Mouse (Mus musculus) CH12.LX (cell line): ENCODE measurements at regions not wholly inside any gene's neighbourhood (a gene's known extent, or its start where the extent isn't known, plus 50 kb on each side); places are given as distances from the start of the nearest gene placed in this dataset.

Experiments
- DNase-seq: peaks from one replicate; pipeline ENCODE4 v3.0.0-alpha.2; 2013; ENCODE audit errors: extremely low read depth
- H3K27ac ChIP-seq: 2 replicates; pipeline ENCODE4 v1.5.1; 2012; ENCODE audit warnings: low read depth, mild to moderate bottlenecking, control low read depth, moderate library complexity; ENCODE audit not compliant: insufficient read depth
- H3K27me3 ChIP-seq: replicated peaks from 2 replicates; pipeline ENCODE3; 2012; ENCODE audit warnings: inconsistent platforms
- H3K36me3 ChIP-seq, 2 experiments: replicated peaks in 1 of 2; 2 replicates each; pipeline versions ENCODE3 to v1.6.1; 2012; ENCODE audit warnings: inconsistent platforms in 1 of 2, low read length in 1 of 2, mild to moderate bottlenecking in 1 of 2, mixed read lengths in 1 of 2, moderate library complexity in 1 of 2; ENCODE audit not compliant: control insufficient read depth in 1 of 2, insufficient read depth in 1 of 2
- H3K4me1 ChIP-seq, 2 experiments: 2 replicates each; pipeline ENCODE4 v1.6.1; 2012; ENCODE audit warnings: inconsistent platforms in 1 of 2, moderate library complexity in 1 of 2; ENCODE audit not compliant: insufficient read depth in 2 of 2, control insufficient read depth in 1 of 2
- H3K4me2 ChIP-seq: 2 replicates; pipeline ENCODE4 v1.6.1; 2012; ENCODE audit warnings: low read depth, mild to moderate bottlenecking, control low read depth; ENCODE audit not compliant: poor library complexity, insufficient read depth, severe bottlenecking
- H3K4me3 ChIP-seq, 3 experiments: fragments of 150-350 bp in 1 of 3; sonication (generic) in 1 of 3; replicated peaks in 1 of 3; 2 replicates each; pipeline versions ENCODE3 to v1.5.1; 2011 to 2012; ENCODE audit warnings: low read depth in 2 of 3, low read length in 2 of 3, mild to moderate bottlenecking in 2 of 3, moderate library complexity in 2 of 3, control low read depth in 1 of 3, improper control_type of control experiment in 1 of 3, inconsistent platforms in 1 of 3, mixed read lengths in 1 of 3; ENCODE audit not compliant: poor library complexity in 1 of 3
- H3K79me2 ChIP-seq: replicated peaks from 2 replicates; pipeline ENCODE4 v1.6.1; 2012; ENCODE audit warnings: mild to moderate bottlenecking, moderate library complexity; ENCODE audit not compliant: control insufficient read depth, poor library complexity, insufficient read depth, severe bottlenecking; ENCODE audit errors: extremely low read depth
- H3K9ac ChIP-seq: 2 replicates; pipeline ENCODE4 v1.6.1; 2012; ENCODE audit warnings: low read depth, mild to moderate bottlenecking, control low read depth, moderate library complexity; ENCODE audit not compliant: insufficient read depth
- H3K9me3 ChIP-seq: replicated peaks from 2 replicates; pipeline ENCODE3; 2012; ENCODE audit warnings: low read length, inconsistent platforms, mixed read lengths
- CHD1 ChIP-seq: IDR thresholded peaks from 2 replicates; pipeline ENCODE4 v1.6.1; 2012; ENCODE audit warnings: low read depth, low read length, improper control_type of control experiment, inconsistent platforms
- E2F4 ChIP-seq: IDR thresholded peaks from 2 replicates; pipeline ENCODE4 v1.6.1; 2011; ENCODE audit warnings: low read depth, low read length, improper control_type of control experiment; ENCODE audit not compliant: insufficient replicate concordance
- ELF1 ChIP-seq: IDR thresholded peaks from 2 replicates; pipeline ENCODE4 v1.6.1; 2014; ENCODE audit warnings: low read depth, mild to moderate bottlenecking, inconsistent platforms, low read length, improper control_type of control experiment
- JUN ChIP-seq: IDR thresholded peaks from 2 replicates; pipeline ENCODE4 v1.6.1; 2011; ENCODE audit warnings: low read depth, mild to moderate bottlenecking, low read length, improper control_type of control experiment, moderate library complexity; ENCODE audit not compliant: insufficient read depth
- JUND ChIP-seq: conservative IDR thresholded peaks from 2 replicates; pipeline ENCODE4 v1.6.1; 2011; ENCODE audit warnings: low read depth, low read length, improper control_type of control experiment
- KAT2A ChIP-seq: IDR thresholded peaks from 2 replicates; pipeline ENCODE4 v1.6.1; 2012; ENCODE audit warnings: low read length, improper control_type of control experiment, inconsistent platforms; ENCODE audit not compliant: insufficient replicate concordance
- MAFK ChIP-seq: IDR thresholded peaks from 2 replicates; pipeline ENCODE4 v1.6.1; 2011; ENCODE audit warnings: low read length, improper control_type of control experiment; ENCODE audit not compliant: insufficient replicate concordance
- MAZ ChIP-seq: IDR thresholded peaks from 2 replicates; pipeline ENCODE4 v1.6.1; 2012; ENCODE audit warnings: low read depth, mild to moderate bottlenecking, inconsistent platforms, low read length, improper control_type of control experiment, moderate library complexity
- MXI1 ChIP-seq: IDR thresholded peaks from 2 replicates; pipeline ENCODE4 v1.6.1; 2011; ENCODE audit warnings: mild to moderate bottlenecking, low read depth, low read length, improper control_type of control experiment
- MYC ChIP-seq: IDR thresholded peaks from 2 replicates; pipeline ENCODE4 v1.6.1; 2011; ENCODE audit warnings: low read depth, mild to moderate bottlenecking, improper control_type of control experiment, low read length
- NELFE ChIP-seq: IDR thresholded peaks from 2 replicates; pipeline ENCODE4 v1.6.1; 2011; ENCODE audit warnings: low read depth, low read length, improper control_type of control experiment
- PAX5 ChIP-seq: IDR thresholded peaks from 2 replicates; pipeline ENCODE4 v1.6.1; 2012; ENCODE audit warnings: low read length, inconsistent platforms, mixed read lengths
- POLR2A ChIP-seq: IDR thresholded peaks from 2 replicates; pipeline ENCODE4 v1.6.1; 2011; ENCODE audit warnings: low read depth, mild to moderate bottlenecking, improper control_type of control experiment, low read length
- RAD21 ChIP-seq: IDR thresholded peaks from 2 replicates; pipeline ENCODE4 v1.6.1; 2011; ENCODE audit warnings: low read depth, mild to moderate bottlenecking, low read length, improper control_type of control experiment, moderate library complexity
- TBP ChIP-seq: conservative IDR thresholded peaks from 2 replicates; pipeline ENCODE4 v1.6.1; 2011; ENCODE audit warnings: low read depth, low read length, improper control_type of control experiment
- TCF12 ChIP-seq: IDR thresholded peaks from 2 replicates; pipeline ENCODE4 v1.6.1; 2014; ENCODE audit warnings: low read depth, mild to moderate bottlenecking, inconsistent platforms, low read length, improper control_type of control experiment
- UBTF ChIP-seq: IDR thresholded peaks from 2 replicates; pipeline ENCODE4 v1.6.1; 2012; ENCODE audit warnings: low read depth, mild to moderate bottlenecking, inconsistent platforms, low read length, improper control_type of control experiment, moderate library complexity
- USF1 ChIP-seq: IDR thresholded peaks from 2 replicates; pipeline ENCODE4 v1.6.1; 2014; ENCODE audit warnings: low read depth, mild to moderate bottlenecking, inconsistent platforms, low read length, improper control_type of control experiment
- USF2 ChIP-seq: conservative IDR thresholded peaks from 2 replicates; pipeline ENCODE4 v1.6.1; 2011; ENCODE audit warnings: low read depth, low read length, improper control_type of control experiment
- ZNF384 ChIP-seq: IDR thresholded peaks from 2 replicates; pipeline ENCODE4 v1.6.1; 2012; ENCODE audit warnings: low read depth, low read length, improper control_type of control experiment, inconsistent platforms
- dilution Hi-C: fragments of 300-500 bp; cut with MboI; formaldehyde crosslinking; loops from 2 replicates; pipeline ENCODE4 v1.14.3; 2020; ENCODE audit warnings: low sequenced_read_pairs; ENCODE audit not compliant: extremely low pct_unique_long_range_greater_than_20kb, extremely low pct_ligation_motif_present
- in situ Hi-C: fragments of 300-500 bp; cut with MboI; formaldehyde crosslinking; loops from 3 replicates; pipeline ENCODE4 v1.14.3; 2019; ENCODE audit warnings: low sequenced_read_pairs, low pct_ligation_motif_present, low pct_unique_long_range_greater_than_20kb, mixed read lengths

DNA sequence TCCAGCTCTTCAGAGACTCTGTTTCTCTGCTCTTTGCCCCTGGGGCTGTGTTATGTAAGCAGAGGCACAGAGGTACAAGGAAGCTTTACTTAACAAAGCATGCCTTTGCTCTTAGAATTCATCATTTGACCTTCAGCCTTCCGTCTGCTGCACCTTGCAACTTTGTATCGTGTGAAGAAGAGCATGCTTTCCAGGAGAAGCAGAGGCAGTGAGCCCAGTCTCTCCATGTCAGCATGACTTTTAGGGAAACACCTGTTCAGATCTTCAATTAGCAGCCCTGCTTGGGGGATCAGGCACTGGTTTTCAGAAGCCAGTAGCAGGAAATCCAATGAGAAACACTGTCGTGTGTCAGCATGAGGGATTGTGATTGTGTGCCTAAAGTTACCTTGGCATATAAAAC, 226.7 kb downstream of the Abcc12 start:
- Histone ChIP-seq H3K27me3 (no peaks in the 10 kb centered on the region), H3K27ac (no peak overlapping the region), H3K9ac (no peak overlapping the region), H3K4me2 (no peak overlapping the region), H3K4me3 (no peak overlapping the region), H3K4me1 (peaks cover 0 to 7% of the 10 kb centered on the region in 2 experiments; a peak in 1 of 4 replicates), H3K36me3 (no peaks in the 10 kb centered on the region), H3K79me2 (no peaks in the 10 kb centered on the region), H3K9me3 (no peaks in the 10 kb centered on the region)
- in situ Hi-C loops (no loop called here), dilution Hi-C loops (no loop called here)
- TF ChIP-seq CHD1 (no peak), NELFE (no peak), TCF12 (no peak), ELF1 (no peak), JUND (no peak), PAX5 (no peak), MXI1 (no peak), JUN (no peak), UBTF (no peak), MAFK (no peak), RAD21 (no peak), MYC (no peak), KAT2A (no peak), E2F4 (no peak)
- DNase-seq = no peak

DNA sequence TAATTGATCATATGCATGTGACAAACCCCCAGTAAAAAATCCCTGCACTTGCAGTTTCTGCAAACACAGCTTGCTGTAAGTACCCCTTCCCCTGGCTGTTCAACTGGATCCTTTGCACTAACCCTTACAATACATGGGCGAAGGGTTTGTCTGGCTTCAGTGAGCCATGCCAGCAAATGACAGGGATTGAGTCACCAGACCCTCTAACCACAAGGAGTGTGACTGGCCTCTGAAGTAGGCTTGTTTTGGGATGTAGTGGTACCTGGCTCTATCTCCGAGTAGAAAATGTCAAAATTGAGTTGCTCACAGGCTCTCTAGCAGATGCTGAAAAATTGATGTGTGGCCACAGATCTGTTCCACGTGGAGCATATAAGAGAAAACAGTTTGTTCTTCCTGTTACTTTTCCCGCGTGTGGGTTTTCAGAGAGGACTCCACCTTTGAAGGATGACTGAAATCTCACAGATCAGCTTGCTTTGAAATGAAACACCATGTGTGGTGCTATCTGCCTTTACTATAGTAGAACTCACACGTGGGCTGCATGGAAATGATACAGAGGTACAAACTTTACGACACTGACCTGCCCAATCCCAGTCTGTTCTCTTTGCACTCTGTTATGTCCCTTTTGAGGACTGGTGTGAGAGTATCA, 228.8 kb downstream of the Abcc12 start:
- H3K9me3 ChIP-seq = no peaks in the 10 kb centered on the region
- in situ Hi-C loops = no loop called here
- no peak overlapping the region for H3K4me3 ChIP-seq
- H3K4me1 ChIP-seq = no peaks in the 10 kb centered on the region
- TF ChIP-seq E2F4 (no peak), KAT2A (no peak), POLR2A (no peak), ZNF384 (no peak), USF1 (no peak), TBP (no peak), MAZ (no peak), USF2 (no peak)
- TF ChIP-seq, all 38 proteins: peak for 0
- Histone ChIP-seq H3K27ac (no peak overlapping the region), H3K9ac (no peak overlapping the region), H3K79me2 (no peaks in the 10 kb centered on the region), H3K36me3 (no peaks in the 10 kb centered on the region), H3K4me2 (no peak overlapping the region), H3K27me3 (no peaks in the 10 kb centered on the region)
- dilution Hi-C loops = no loop called here
- no peak for DNase-seq
